Mouse (Mus musculus) right cerebral cortex, adult 2 months (tissue): ENCODE measurements around the gene Slc26a6.

Source experiments
- DNase-seq, 2 experiments: peaks; one replicate each; pipeline ENCODE4 v3.0.0; 2021 to 2022; ENCODE audit warnings: low spot score in 2 of 2

Slc26a6 gene

GRCm38 (mm10) chr9:108955241-108955640, 102.2 kb downstream of the Slc26a6 start:
- no peak for DNase-seq

- DNase-seq = no peak
Measured at GRCm38 (mm10) chr9:108955846-108956245, 102.8 kb downstream of the Slc26a6 start.
